Mouse (Mus musculus): ENCODE measurements around the gene I830077J02Rik.

- no peak for TF ChIP-seq CTCF (IDR thresholded peaks at IDR 0.05; ENCODE audit: borderline replicate concordance, insufficient read depth, low read depth, low read length)
- no peak for TF ChIP-seq POLR2A (IDR thresholded peaks at IDR 0.05; ENCODE audit: borderline replicate concordance, insufficient read depth, low read length)
Observed at GRCm38 (mm10) chr3:105896811-105897210, 35.7 kb downstream of the I830077J02Rik start.

All from cerebellum, adult 2 months (tissue).